Mouse (Mus musculus): Measurements from ENCODE around the gene Mmp28. TPM values are rescaled to one million over a fixed set of nuclear protein-coding genes. Genes with fewer than 3 reads are reported as not detected.

The Mmp28 gene
- polyA plus RNA-seq, 2 experiments = 2.4 to 4.6 TPM

DNA sequence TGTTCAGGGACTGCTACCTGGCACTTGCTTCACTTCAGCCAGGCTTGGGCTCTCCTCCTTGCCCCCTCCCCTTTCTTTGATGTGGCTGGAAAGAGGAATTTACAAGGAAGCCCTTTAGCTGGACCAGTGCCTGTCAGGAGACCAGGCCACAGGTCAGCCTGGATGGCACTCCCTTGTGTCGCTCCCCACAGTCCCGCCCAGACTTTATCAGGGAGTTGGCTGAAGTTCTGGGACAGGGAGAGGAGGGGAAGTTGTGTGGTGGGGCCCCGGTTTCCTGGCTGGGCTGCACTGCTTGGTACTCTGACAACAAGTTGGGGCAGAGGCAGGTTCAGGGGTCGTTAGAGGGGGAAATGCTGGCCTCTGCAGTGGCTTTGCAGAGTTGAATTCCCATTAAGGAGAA, 8.3 kb downstream of the Mmp28 start:
- DNase-seq (ENCODE audit: low spot score) (no peak), ATAC-seq (ENCODE audit: low FRiP score, low read depth) (no peak)
- Histone ChIP-seq H3K4me3 (replicated peaks; ENCODE audit: low read length) (no peak overlapping the region), H3K36me3 (ENCODE audit: control insufficient read depth, insufficient read depth, low read length) (no peaks in the 10 kb centered on the region), H3K27ac (replicated peaks; ENCODE audit: low read depth, low read length) (no peak overlapping the region), H3K4me1 (ENCODE audit: control insufficient read depth, insufficient read depth, low read length) (peaks cover 13% of the 10 kb centered on the region), H3K27me3 (ENCODE audit: control insufficient read depth, insufficient read depth, low read length) (no peaks in the 10 kb centered on the region), H3K4me2 (replicated peaks; ENCODE audit: low read depth, low read length, severe bottlenecking) (no peak overlapping the region), H3K9me3 (ENCODE audit: control insufficient read depth, low read length) (no peaks in the 10 kb centered on the region), H3K9ac (ENCODE audit: low read depth, low read length, severe bottlenecking) (no peak overlapping the region)
- no peak for TF ChIP-seq POLR2A (IDR thresholded peaks at IDR 0.05; ENCODE audit: borderline replicate concordance, extremely low read depth, insufficient read depth, insufficient read length)
- 10% methylated on average over 4 of the region's 4 CpGs for WGBS

- Histone ChIP-seq H3K9ac (ENCODE audit: low read depth, low read length, severe bottlenecking) (no peak overlapping the region), H3K4me3 (replicated peaks; ENCODE audit: low read length) (no peak overlapping the region), H3K9me3 (ENCODE audit: control insufficient read depth, low read length) (no peaks in the 10 kb centered on the region), H3K27ac (replicated peaks; ENCODE audit: low read depth, low read length) (no peak overlapping the region), H3K4me2 (replicated peaks; ENCODE audit: low read depth, low read length, severe bottlenecking) (no peak overlapping the region), H3K27me3 (ENCODE audit: control insufficient read depth, insufficient read depth, low read length) (0 out of 2 replicates have a peak, but pooled peaks cover 4% of the 10 kb centered on the region), H3K4me1 (ENCODE audit: control insufficient read depth, insufficient read depth, low read length) (peaks cover 13% of the 10 kb centered on the region), H3K36me3 (ENCODE audit: control insufficient read depth, insufficient read depth, low read length) (no peaks in the 10 kb centered on the region)
- TF ChIP-seq POLR2A (IDR thresholded peaks at IDR 0.05; ENCODE audit: borderline replicate concordance, extremely low read depth, insufficient read depth, insufficient read length) = no peak
- DNase-seq (ENCODE audit: low spot score) (no peak), ATAC-seq (ENCODE audit: low FRiP score, low read depth) (no peak)
- WGBS = 85% methylated on average over 10 of the region's 10 CpGs
These were observed 11.6 kb downstream of the Mmp28 start for GRCm38 (mm10) chr11:83451281-83451680.

- 33% methylated on average over 1 of the region's 1 CpGs for WGBS
These were observed 12.3 kb downstream of the Mmp28 start for GRCm38 (mm10) chr11:83450550-83450949.

DNA sequence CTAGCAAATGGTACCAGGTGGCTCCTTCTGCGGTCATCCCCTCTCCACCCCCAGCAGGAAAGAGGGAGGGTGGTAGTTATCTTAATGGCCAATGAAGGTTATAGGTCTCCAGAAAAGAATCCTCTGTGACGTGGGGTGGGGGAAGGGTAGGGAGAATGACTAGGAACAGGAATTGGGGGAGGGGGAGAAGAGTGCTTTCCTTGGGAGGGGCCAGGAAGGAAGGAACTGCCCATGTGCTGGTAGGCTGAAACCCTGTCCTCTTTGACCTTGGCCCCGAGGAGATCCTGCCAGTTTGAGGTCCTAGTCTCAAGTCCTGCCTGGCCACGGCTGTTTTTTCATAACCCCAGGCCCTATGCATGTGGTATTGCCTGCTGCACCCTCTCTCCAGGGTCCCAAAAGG, 13.6 kb downstream of the Mmp28 start:
- DNase-seq (ENCODE audit: low spot score) (no peak), ATAC-seq (ENCODE audit: low FRiP score, low read depth) (no peak)
- Histone ChIP-seq H3K36me3 (ENCODE audit: control insufficient read depth, insufficient read depth, low read length) (no peaks in the 10 kb centered on the region), H3K4me2 (replicated peaks; ENCODE audit: low read depth, low read length, severe bottlenecking) (no peak overlapping the region), H3K9ac (ENCODE audit: low read depth, low read length, severe bottlenecking) (no peak overlapping the region), H3K9me3 (ENCODE audit: control insufficient read depth, low read length) (no peaks in the 10 kb centered on the region), H3K27me3 (ENCODE audit: control insufficient read depth, insufficient read depth, low read length) (peaks cover 23% of the 10 kb centered on the region), H3K4me3 (replicated peaks; ENCODE audit: low read length) (no peak overlapping the region), H3K4me1 (ENCODE audit: control insufficient read depth, insufficient read depth, low read length) (peaks cover 9% of the 10 kb centered on the region), H3K27ac (replicated peaks; ENCODE audit: low read depth, low read length) (no peak overlapping the region)
- 18% methylated on average over 4 of the region's 4 CpGs for WGBS
- TF ChIP-seq POLR2A (IDR thresholded peaks at IDR 0.05; ENCODE audit: borderline replicate concordance, extremely low read depth, insufficient read depth, insufficient read length) = no peak

More at GRCm38 (mm10) chr11:83450550-83450949, 12.3 kb downstream of the Mmp28 start:
- H3K4me1 ChIP-seq (ENCODE audit: control insufficient read depth, insufficient read depth, low read length) = peaks cover 13% of the 10 kb centered on the region
- H3K9ac ChIP-seq (ENCODE audit: low read depth, low read length, severe bottlenecking) = no peak overlapping the region
- no peaks in the 10 kb centered on the region for H3K36me3 ChIP-seq (ENCODE audit: control insufficient read depth, insufficient read depth, low read length)
- ATAC-seq (ENCODE audit: low FRiP score, low read depth) (no peak), DNase-seq (ENCODE audit: low spot score) (no peak)
- TF ChIP-seq POLR2A (IDR thresholded peaks at IDR 0.05; ENCODE audit: borderline replicate concordance, extremely low read depth, insufficient read depth, insufficient read length) = no peak
- H3K4me2 ChIP-seq (replicated peaks; ENCODE audit: low read depth, low read length, severe bottlenecking) = no peak overlapping the region
- H3K27me3 ChIP-seq (ENCODE audit: control insufficient read depth, insufficient read depth, low read length) = peaks cover 11% of the 10 kb centered on the region
- H3K9me3 ChIP-seq (ENCODE audit: control insufficient read depth, low read length) = no peaks in the 10 kb centered on the region
- H3K27ac ChIP-seq (replicated peaks; ENCODE audit: low read depth, low read length) = no peak overlapping the region
- H3K4me3 ChIP-seq (replicated peaks; ENCODE audit: low read length) = no peak overlapping the region

GRCm38 (mm10) chr11:83448927-83449236, 14.0 kb downstream of the Mmp28 start:
- no peaks in the 10 kb centered on the region for H3K9me3 ChIP-seq (ENCODE audit: control insufficient read depth, low read length)
- no peak overlapping the region for H3K4me2 ChIP-seq (replicated peaks; ENCODE audit: low read depth, low read length, severe bottlenecking)
- H3K27me3 ChIP-seq (ENCODE audit: control insufficient read depth, insufficient read depth, low read length) = peaks cover 27% of the 10 kb centered on the region
- ATAC-seq (ENCODE audit: low FRiP score, low read depth) = no peak
- no peak for DNase-seq (ENCODE audit: low spot score)
- no peak overlapping the region for H3K27ac ChIP-seq (replicated peaks; ENCODE audit: low read depth, low read length)
- H3K4me1 ChIP-seq (ENCODE audit: control insufficient read depth, insufficient read depth, low read length) = peaks cover 9% of the 10 kb centered on the region; the same call in 1 of the 2 replicates
- no peak overlapping the region for H3K4me3 ChIP-seq (replicated peaks; ENCODE audit: low read length)
- H3K36me3 ChIP-seq (ENCODE audit: control insufficient read depth, insufficient read depth, low read length) = no peaks in the 10 kb centered on the region
- TF ChIP-seq POLR2A (IDR thresholded peaks at IDR 0.05; ENCODE audit: borderline replicate concordance, extremely low read depth, insufficient read depth, insufficient read length) = no peak
- H3K9ac ChIP-seq (ENCODE audit: low read depth, low read length, severe bottlenecking) = no peak overlapping the region

Measured in limb, embryonic 14.5 days (tissue).